Mouse (Mus musculus) brown adipose tissue, adult 24 weeks (tissue): ENCODE results near the gene Vil1. TPM values are rescaled to one million over a fixed set of nuclear protein-coding genes. Genes with fewer than 3 reads are reported as not detected.
A peak's percentile ranks its signal among the peaks of the same experiment; 100 is the strongest.

Experiments
- H3K27ac ChIP-seq: fragments of 200-500 bp; replicated peaks from 2 replicates; pipeline ENCODE4 v1.5.1; 2012; ENCODE audit warnings: low read depth, mild to moderate bottlenecking, low read length
- H3K4me1 ChIP-seq: fragments of 200-500 bp; 2 replicates; pipeline ENCODE4 v1.6.1; 2012; ENCODE audit warnings: low read length, mixed read lengths; ENCODE audit not compliant: control insufficient read depth, insufficient read depth, insufficient read length
- H3K4me3 ChIP-seq: fragments of 200-500 bp; 2 replicates; pipeline ENCODE4 v1.5.1; 2012; ENCODE audit warnings: low read depth, mild to moderate bottlenecking, low read length, moderate library complexity; ENCODE audit not compliant: insufficient read depth
- polyA plus RNA-seq: library from polyadenylated mRNA; stranded (reverse); fragments of >200 nt; gene quantifications from 2 replicates; pipeline ENCODE4 v1.2.4, GENCODE M21; 2012; ENCODE audit not compliant: missing spikeins, insufficient read depth, insufficient read length

Vil1 gene
- polyA plus RNA-seq, 1 experiment = 1.1 TPM

- Histone ChIP-seq H3K27ac (no peak overlapping the region), H3K4me3 (no peak overlapping the region), H3K4me1 (0 out of 2 replicates have a peak, but pooled peaks cover 2% of the 10 kb centered on the region)
Observed at GRCm38 (mm10) chr1:74381588-74382021, 27.6 kb upstream of the Vil1 start.

- H3K4me3 ChIP-seq = no peak overlapping the region
- H3K27ac ChIP-seq = no peak overlapping the region
- H3K4me1 ChIP-seq = 0 out of 2 replicates have a peak, but pooled peaks cover 4% of the 10 kb centered on the region
Observed at GRCm38 (mm10) chr1:74383385-74383784, 25.8 kb upstream of the Vil1 start.

GRCm38 (mm10) chr1:74384525-74384924 is 24.7 kb upstream of the Vil1 start:
- H3K4me3 ChIP-seq = no peak overlapping the region
- no peak overlapping the region for H3K27ac ChIP-seq
- peaks cover 4% of the 10 kb centered on the region; the same call in 1 of the 2 replicates for H3K4me1 ChIP-seq

- no peak overlapping the region for H3K27ac ChIP-seq
- peaks cover 8% of the 10 kb centered on the region; the same call in 1 of the 2 replicates for H3K4me1 ChIP-seq
- no peak overlapping the region for H3K4me3 ChIP-seq
Observed at GRCm38 (mm10) chr1:74385064-74385463, 24.1 kb upstream of the Vil1 start.

- no peak overlapping the region for H3K4me3 ChIP-seq
- H3K4me1 ChIP-seq = peaks cover 8% of the 10 kb centered on the region; the same call in 1 of the 2 replicates
- H3K27ac ChIP-seq = no peak overlapping the region
Observed at GRCm38 (mm10) chr1:74385531-74385930, 23.6 kb upstream of the Vil1 start.

GRCm38 (mm10) chr1:74386363-74386713 is 22.8 kb upstream of the Vil1 start:
- Histone ChIP-seq H3K4me1 (peaks cover 8% of the 10 kb centered on the region; the same call in 1 of the 2 replicates), H3K27ac (peak overlapping the region; percentile 95), H3K4me3 (peak overlapping the region; percentile 75)

GRCm38 (mm10) chr1:74386714-74387385 is 22.3 kb upstream of the Vil1 start:
- H3K4me3 ChIP-seq = peak overlapping the region; percentile 75
- peaks cover 8% of the 10 kb centered on the region; the same call in 1 of the 2 replicates for H3K4me1 ChIP-seq
- peak overlapping the region; percentile 95 for H3K27ac ChIP-seq

GRCm38 (mm10) chr1:74387386-74387988 is 21.7 kb upstream of the Vil1 start:
- Histone ChIP-seq H3K4me3 (peak overlapping the region; percentile 75), H3K4me1 (peaks cover 8% of the 10 kb centered on the region; the same call in 1 of the 2 replicates), H3K27ac (peak overlapping the region; percentile 95)

- Histone ChIP-seq H3K4me3 (no peak overlapping the region), H3K27ac (no peak overlapping the region), H3K4me1 (peaks cover 8% of the 10 kb centered on the region; the same call in 1 of the 2 replicates)
Observed at GRCm38 (mm10) chr1:74388398-74388920, 20.7 kb upstream of the Vil1 start.

- Histone ChIP-seq H3K4me3 (peak overlapping the region; percentile 19), H3K27ac (peak overlapping the region; percentile 81), H3K4me1 (peaks cover 8% of the 10 kb centered on the region; the same call in 1 of the 2 replicates)
Observed at GRCm38 (mm10) chr1:74389831-74390286, 19.3 kb upstream of the Vil1 start.

- Histone ChIP-seq H3K4me1 (peaks cover 8% of the 10 kb centered on the region; the same call in 1 of the 2 replicates), H3K27ac (peak overlapping the region; percentile 66), H3K4me3 (peak overlapping the region; percentile 34)
Observed at GRCm38 (mm10) chr1:74390287-74390906, 18.8 kb upstream of the Vil1 start.

GRCm38 (mm10) chr1:74390924-74391748 is 18.0 kb upstream of the Vil1 start, which contains the start of gene Ctdsp1:
Gene Ctdsp1 (plus strand): TSS chr1:74391509.
- Histone ChIP-seq H3K27ac (peak within 1 kb of the TSS; percentile 99), H3K4me3 (peak within 1 kb of the TSS; percentile 99), H3K4me1 (peaks cover 8% of the 10 kb centered on the region; the same call in 1 of the 2 replicates)

GRCm38 (mm10) chr1:74391844-74392441 is 17.2 kb upstream of the Vil1 start:
- peak overlapping the region; percentile 99 for H3K4me3 ChIP-seq
- H3K27ac ChIP-seq = peak overlapping the region; percentile 99
- H3K4me1 ChIP-seq = peaks cover 8% of the 10 kb centered on the region; the same call in 1 of the 2 replicates

- H3K4me1 ChIP-seq = peaks cover 7% of the 10 kb centered on the region; the same call in 1 of the 2 replicates
- H3K4me3 ChIP-seq = peak overlapping the region; percentile 99
- H3K27ac ChIP-seq = peak overlapping the region; percentile 99
Observed at GRCm38 (mm10) chr1:74392446-74392994, 16.7 kb upstream of the Vil1 start.
